Mouse (Mus musculus) forebrain, embryonic 12.5 days (tissue): Measurements from ENCODE around the gene Lpcat2. TPM values are rescaled to one million over a fixed set of nuclear protein-coding genes. Genes with fewer than 3 reads are reported as not detected.

Experiments used
- ATAC-seq: fragments of 200-750 bp; cut with Nextera tagmentation; 2 replicates; pipeline ENCODE4 v1.8.0; 2017; ENCODE audit warnings: moderate TSS enrichment; ENCODE audit not compliant: low FRiP score
- H3K27ac ChIP-seq: fragments of 300-500 bp; sonication (generic); 2 replicates; pipeline ENCODE4 v1.5.1; 2016; ENCODE audit warnings: mild to moderate bottlenecking
- H3K27me3 ChIP-seq: fragments of 300-500 bp; sonication (generic); 2 replicates; pipeline ENCODE4 v1.6.1; 2016; ENCODE audit warnings: mild to moderate bottlenecking
- H3K36me3 ChIP-seq: fragments of 300-500 bp; sonication (generic); replicated peaks from 2 replicates; pipeline ENCODE4 v1.6.1; 2016; ENCODE audit warnings: mild to moderate bottlenecking
- H3K4me1 ChIP-seq: fragments of 300-500 bp; sonication (generic); 2 replicates; pipeline ENCODE4 v1.6.1; 2016
- H3K4me2 ChIP-seq: fragments of 300-500 bp; sonication (generic); 2 replicates; pipeline ENCODE4 v1.6.1; 2016; ENCODE audit warnings: mild to moderate bottlenecking, moderate library complexity
- H3K4me3 ChIP-seq: fragments of 300-500 bp; sonication (generic); replicated peaks from 2 replicates; pipeline ENCODE4 v1.5.1; 2016; ENCODE audit warnings: mild to moderate bottlenecking
- H3K9ac ChIP-seq: fragments of 300-500 bp; sonication (generic); 2 replicates; pipeline ENCODE4 v1.6.1; 2016; ENCODE audit warnings: mild to moderate bottlenecking
- H3K9me3 ChIP-seq: fragments of 300-500 bp; sonication (generic); 2 replicates; pipeline ENCODE4 v1.6.1; 2016
- WGBS: fragments of 180-500 bp; shearing (Covaris S2); methylation state at CpG from one replicate; pipeline ENCODE4 v1.1.7; 2016; 5-methylcytosine and 5-hydroxymethylcytosine counted together
- polyA plus RNA-seq: library from polyadenylated mRNA; unstranded; fragments of >200 nt; fragmentation: Nextera tagmentation; extraction: Ambion mirVana; gene quantifications from 2 replicates; pipeline ENCODE4 v1.2.1, GENCODE M21; 2016

Gene Lpcat2
- polyA plus RNA-seq, 1 experiment from 2014 or later = 4.9 TPM

DNA sequence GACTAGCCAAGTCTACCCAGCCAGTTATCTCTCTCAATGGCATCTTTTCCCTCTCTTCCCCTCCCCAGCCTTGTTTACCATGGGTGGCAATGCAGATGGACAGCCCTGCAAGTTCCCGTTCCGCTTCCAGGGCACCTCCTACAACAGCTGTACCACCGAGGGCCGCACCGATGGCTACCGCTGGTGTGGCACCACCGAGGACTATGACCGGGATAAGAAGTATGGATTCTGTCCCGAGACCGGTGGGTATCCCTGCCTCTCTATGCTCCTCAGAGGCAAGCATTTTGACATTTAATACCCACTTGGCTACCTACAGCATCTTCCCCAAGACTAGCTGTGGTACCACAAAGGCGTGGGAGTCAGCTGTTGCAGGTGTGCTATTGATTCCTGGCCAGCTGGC is 19.2 kb upstream of the Lpcat2 start:
- H3K36me3 ChIP-seq = no peaks in the 10 kb centered on the region

DNA sequence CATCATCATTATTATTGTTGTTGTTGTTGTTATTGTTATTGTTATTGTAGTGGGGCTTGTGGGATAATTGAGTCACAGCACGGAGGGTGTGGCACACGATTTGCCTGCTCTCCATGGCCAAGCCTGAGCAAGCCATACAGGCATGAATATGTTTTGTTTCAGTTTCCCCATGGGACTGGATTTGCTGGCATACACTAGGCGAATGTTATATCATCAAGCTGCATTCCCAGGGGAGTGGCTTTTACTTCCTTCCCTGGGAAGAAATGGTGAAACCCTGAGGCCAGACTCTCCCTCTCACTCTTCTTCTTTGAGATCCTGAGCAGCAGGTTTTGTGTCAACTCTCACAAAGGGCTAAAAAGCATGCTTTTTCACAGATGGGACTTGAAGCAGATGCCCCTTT is 16.5 kb upstream of the Lpcat2 start:
- H3K27ac ChIP-seq = no peak overlapping the region
- no peaks in the 10 kb centered on the region for H3K9me3 ChIP-seq
- no peaks in the 10 kb centered on the region for H3K36me3 ChIP-seq
- no peaks in the 10 kb centered on the region for H3K4me1 ChIP-seq
- H3K4me2 ChIP-seq = no peak overlapping the region
- no peak overlapping the region for H3K4me3 ChIP-seq
- H3K9ac ChIP-seq = no peak overlapping the region
- H3K27me3 ChIP-seq = no peaks in the 10 kb centered on the region; the same call in 1 of the 2 replicates
- WGBS = 85% methylated on average over 3 of the region's 3 CpGs
- no peak for ATAC-seq

More for the DNA sequence above, 19.2 kb upstream of the Lpcat2 start:
- H3K9ac ChIP-seq = no peak overlapping the region
- no peak overlapping the region for H3K27ac ChIP-seq
- 93% methylated on average over 11 of the region's 11 CpGs for WGBS
- H3K4me3 ChIP-seq = no peak overlapping the region
- H3K4me2 ChIP-seq = no peak overlapping the region
- no peaks in the 10 kb centered on the region for H3K4me1 ChIP-seq
- no peak for ATAC-seq
- no peaks in the 10 kb centered on the region; the same call in 1 of the 2 replicates for H3K27me3 ChIP-seq
- no peaks in the 10 kb centered on the region for H3K9me3 ChIP-seq

GRCm38 (mm10) chr8:92839161-92839560 is 16.0 kb upstream of the Lpcat2 start:
- 90% methylated on average over 8 of the region's 8 CpGs for WGBS
- no peaks in the 10 kb centered on the region; the same call in 1 of the 2 replicates for H3K27me3 ChIP-seq
- H3K4me1 ChIP-seq = no peaks in the 10 kb centered on the region
- no peak for ATAC-seq
- H3K27ac ChIP-seq = no peak overlapping the region
- no peak overlapping the region for H3K9ac ChIP-seq
- H3K4me3 ChIP-seq = no peak overlapping the region
- no peaks in the 10 kb centered on the region for H3K36me3 ChIP-seq
- no peak overlapping the region for H3K4me2 ChIP-seq
- no peaks in the 10 kb centered on the region for H3K9me3 ChIP-seq

GRCm38 (mm10) chr8:92839876-92840275 is 15.3 kb upstream of the Lpcat2 start:
- Histone ChIP-seq H3K4me1 (no peaks in the 10 kb centered on the region), H3K36me3 (no peaks in the 10 kb centered on the region)
- WGBS = 95% methylated on average over 7 of the region's 7 CpGs

GRCm38 (mm10) chr8:92846684-92847083 is 8.5 kb upstream of the Lpcat2 start:
- Histone ChIP-seq H3K27me3 (no peaks in the 10 kb centered on the region), H3K9ac (no peak overlapping the region), H3K4me2 (no peak overlapping the region), H3K4me1 (peaks cover 20% of the 10 kb centered on the region), H3K9me3 (no peaks in the 10 kb centered on the region), H3K4me3 (no peak overlapping the region), H3K27ac (peak overlapping the region; percentile 54; the same call in 1 of the 2 replicates), H3K36me3 (no peaks in the 10 kb centered on the region)
- peak; percentile 46; the same call in 1 of the 2 replicates for ATAC-seq
- 34% methylated on average over 3 of the region's 3 CpGs for WGBS

More at GRCm38 (mm10) chr8:92839876-92840275, 15.3 kb upstream of the Lpcat2 start:
- no peak overlapping the region for H3K4me3 ChIP-seq
- no peaks in the 10 kb centered on the region for H3K9me3 ChIP-seq
- H3K27ac ChIP-seq = no peak overlapping the region
- no peak overlapping the region for H3K9ac ChIP-seq
- ATAC-seq = no peak
- no peak overlapping the region for H3K4me2 ChIP-seq
- H3K27me3 ChIP-seq = no peaks in the 10 kb centered on the region; the same call in 1 of the 2 replicates

GRCm38 (mm10) chr8:92847299-92847698 is 7.8 kb upstream of the Lpcat2 start:
- H3K9ac ChIP-seq = no peak overlapping the region
- H3K4me1 ChIP-seq = peaks cover 20% of the 10 kb centered on the region
- 51% methylated on average over 9 of the region's 9 CpGs for WGBS
- H3K4me2 ChIP-seq = no peak overlapping the region
- ATAC-seq = peak; percentile 44; the same call in 1 of the 2 replicates
- no peaks in the 10 kb centered on the region for H3K27me3 ChIP-seq
- H3K36me3 ChIP-seq = no peaks in the 10 kb centered on the region
- H3K27ac ChIP-seq = peak overlapping the region; percentile 54; the same call in 1 of the 2 replicates
- no peaks in the 10 kb centered on the region for H3K9me3 ChIP-seq
- H3K4me3 ChIP-seq = no peak overlapping the region

DNA sequence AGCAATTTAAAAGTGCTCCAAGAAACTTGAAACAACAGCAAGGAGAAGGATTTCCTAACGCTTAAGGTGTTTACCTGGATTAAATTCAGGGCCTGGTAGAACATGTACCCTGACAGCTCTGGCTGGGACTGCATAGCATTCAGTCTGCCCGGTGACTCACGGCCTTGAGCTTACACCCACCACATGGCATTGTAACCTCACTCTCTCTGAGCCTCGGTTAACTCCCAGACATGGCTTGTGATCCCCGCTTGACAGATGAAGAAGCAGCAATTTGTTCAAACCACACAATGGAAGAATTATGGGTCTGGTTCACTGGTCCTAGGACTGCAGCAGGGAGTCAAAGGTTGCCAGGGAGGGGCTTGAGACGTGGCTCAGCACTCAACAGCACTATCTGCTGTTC is 5.9 kb upstream of the Lpcat2 start:
- 70% methylated on average over 6 of the region's 6 CpGs for WGBS
- H3K4me1 ChIP-seq = peaks cover 20% of the 10 kb centered on the region
- H3K27me3 ChIP-seq = peaks cover 11% of the 10 kb centered on the region; the same call in 1 of the 2 replicates
- H3K27ac ChIP-seq = no peak overlapping the region
- no peak overlapping the region for H3K4me2 ChIP-seq
- no peak for ATAC-seq
- H3K9ac ChIP-seq = no peak overlapping the region
- no peak overlapping the region for H3K4me3 ChIP-seq
- no peaks in the 10 kb centered on the region for H3K9me3 ChIP-seq
- H3K36me3 ChIP-seq = no peaks in the 10 kb centered on the region

GRCm38 (mm10) chr8:92850239-92850638 is 4.9 kb upstream of the Lpcat2 start:
- H3K9me3 ChIP-seq = no peaks in the 10 kb centered on the region
- H3K4me2 ChIP-seq = no peak overlapping the region
- no peak for ATAC-seq
- peaks cover 20% of the 10 kb centered on the region for H3K4me1 ChIP-seq
- no peaks in the 10 kb centered on the region for H3K36me3 ChIP-seq
- 78% methylated on average over 4 of the region's 4 CpGs for WGBS
- H3K4me3 ChIP-seq = no peak overlapping the region
- H3K27me3 ChIP-seq = peaks cover 17% of the 10 kb centered on the region; the same call in 1 of the 2 replicates
- no peak overlapping the region for H3K9ac ChIP-seq
- H3K27ac ChIP-seq = no peak overlapping the region

DNA sequence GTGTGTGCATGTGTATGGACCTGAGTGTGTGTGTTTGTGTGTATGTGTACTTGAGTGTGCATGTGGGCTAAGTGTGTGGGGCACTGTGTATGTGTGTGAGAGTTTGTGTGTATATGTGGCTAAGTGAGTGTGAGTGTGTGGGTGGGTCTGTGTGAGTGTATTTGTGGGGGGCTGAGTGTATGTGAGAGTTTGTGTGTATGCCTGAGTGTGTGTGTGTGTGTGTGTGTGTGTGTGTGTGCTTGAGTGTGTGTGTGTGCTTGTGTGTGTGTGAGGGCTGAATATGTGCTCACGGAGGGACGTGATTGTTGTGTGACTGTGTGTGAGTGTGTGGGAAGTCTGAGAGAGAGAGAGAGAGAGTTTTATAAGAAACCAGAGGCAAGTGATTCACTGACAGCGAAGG is 3.8 kb upstream of the Lpcat2 start:
- Histone ChIP-seq H3K4me3 (no peak overlapping the region), H3K9ac (no peak overlapping the region), H3K36me3 (no peaks in the 10 kb centered on the region), H3K9me3 (0 out of 2 replicates have a peak, but pooled peaks cover 1% of the 10 kb centered on the region), H3K27me3 (peaks cover 25% of the 10 kb centered on the region), H3K4me2 (no peak overlapping the region), H3K27ac (no peak overlapping the region), H3K4me1 (peaks cover 15% of the 10 kb centered on the region)
- WGBS = 91% methylated on average over 3 of the region's 3 CpGs
- no peak for ATAC-seq

- WGBS = 74% methylated on average over 18 of the region's 18 CpGs
- Histone ChIP-seq H3K27ac (no peak overlapping the region), H3K4me2 (no peak overlapping the region), H3K9ac (no peak overlapping the region), H3K27me3 (peaks cover 27% of the 10 kb centered on the region), H3K4me3 (no peak overlapping the region), H3K9me3 (0 out of 2 replicates have a peak, but pooled peaks cover 3% of the 10 kb centered on the region), H3K4me1 (no peaks in the 10 kb centered on the region; the same call in 1 of the 2 replicates), H3K36me3 (no peaks in the 10 kb centered on the region)
- ATAC-seq = no peak
Observed at GRCm38 (mm10) chr8:92853188-92853983, 1.8 kb upstream of the Lpcat2 start.

- Histone ChIP-seq H3K36me3 (no peaks in the 10 kb centered on the region), H3K27me3 (peaks cover 27% of the 10 kb centered on the region), H3K4me3 (peak overlapping the region; percentile 67; the same call in 1 of the 2 replicates), H3K27ac (no peak overlapping the region), H3K4me2 (peak overlapping the region; percentile 85), H3K9ac (0 out of 2 replicates have a peak overlapping the region, but pooled peaks have one; percentile 71), H3K4me1 (no peaks in the 10 kb centered on the region; the same call in 1 of the 2 replicates), H3K9me3 (0 out of 2 replicates have a peak, but pooled peaks cover 3% of the 10 kb centered on the region)
- ATAC-seq = no peak
- WGBS = 87% methylated on average over 3 of the region's 3 CpGs
Observed at GRCm38 (mm10) chr8:92854673-92855072, 466 bp upstream of the Lpcat2 start.

GRCm38 (mm10) chr8:92856273-92856986 is 1.3 kb downstream of the Lpcat2 start:
- Histone ChIP-seq H3K4me3 (no peak overlapping the region), H3K27me3 (peaks cover 27% of the 10 kb centered on the region), H3K9me3 (0 out of 2 replicates have a peak, but pooled peaks cover 3% of the 10 kb centered on the region), H3K27ac (no peak overlapping the region), H3K9ac (no peak overlapping the region), H3K4me1 (no peaks in the 10 kb centered on the region; the same call in 1 of the 2 replicates), H3K36me3 (no peaks in the 10 kb centered on the region), H3K4me2 (no peak overlapping the region)
- no peak for ATAC-seq
- 92% methylated on average over 7 of the region's 7 CpGs for WGBS
